Mouse (Mus musculus) embryonic fibroblast, embryonic 13.5 days (primary cell): ENCODE results near the gene Gstm1.
"Not testable (repeated sequence)": the region's sequence is repeated elsewhere in the genome, so short reads cannot be mapped to it uniquely, and the experiment has no call there.

Experiments
- CTCF ChIP-seq: IDR thresholded peaks from 2 replicates; pipeline ENCODE4 v1.5.1; 2011; ENCODE audit warnings: mild to moderate bottlenecking, control low read depth, low read length, moderate library complexity, borderline replicate concordance; ENCODE audit not compliant: insufficient read depth
- POLR2A ChIP-seq: IDR thresholded peaks from 2 replicates; pipeline ENCODE4 v1.6.1; 2011; ENCODE audit warnings: low read depth, mild to moderate bottlenecking, control low read depth, low read length, moderate library complexity

DNA sequence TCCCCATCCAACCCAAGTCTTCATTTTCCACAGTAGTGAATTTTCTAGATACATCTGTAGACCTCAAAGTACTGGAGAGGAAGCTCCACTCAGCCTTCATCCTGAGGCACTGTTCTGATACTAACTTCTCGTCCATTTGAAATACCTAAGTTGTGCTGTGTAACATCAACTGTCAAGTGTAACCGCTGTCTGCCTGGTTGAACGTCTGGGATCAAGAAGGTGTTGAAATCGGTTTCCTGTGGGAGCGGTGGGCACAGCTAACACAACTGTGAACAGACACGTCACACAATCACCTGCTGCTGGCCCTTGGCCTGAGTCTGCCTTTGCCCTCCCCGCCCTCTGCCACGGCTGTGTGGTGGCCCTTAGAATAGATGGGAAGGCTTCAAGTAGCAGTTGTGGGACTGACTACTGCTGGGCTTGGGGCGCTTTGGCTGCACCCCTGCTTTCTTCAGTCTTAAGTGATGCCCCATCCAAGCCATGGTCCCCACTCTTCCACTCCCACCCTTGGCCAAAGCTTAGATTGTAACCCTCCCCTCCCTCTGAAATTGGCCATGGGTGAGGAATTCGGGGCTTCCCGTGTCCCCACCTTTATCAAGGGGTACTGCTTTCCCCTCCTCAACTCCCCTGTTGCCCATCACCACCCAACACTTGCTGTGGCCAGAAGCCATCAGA lies 2.7 kb upstream of the Gstm1 start:
- TF ChIP-seq POLR2A, CTCF: not testable (repeated sequence)
